Mouse (Mus musculus) MEL (cell line): ENCODE results near the gene Ddx52.

Experiments used
- BHLHE40 ChIP-seq: IDR thresholded peaks from 2 replicates; pipeline ENCODE4 v1.6.1; 2012; ENCODE audit warnings: low read depth, mild to moderate bottlenecking, inconsistent platforms, low read length, improper control_type of control experiment, borderline replicate concordance
- CTCF ChIP-seq, 3 experiments: IDR thresholded peaks in 2 of 3; conservative IDR thresholded peaks in 1 of 3; 2 replicates each; pipeline ENCODE4 v1.5.1; 2011 to 2012; ENCODE audit warnings: low read length in 3 of 3, low read depth in 2 of 3, mild to moderate bottlenecking in 2 of 3, improper control_type of control experiment in 1 of 3, inconsistent platforms in 1 of 3, mixed read lengths in 1 of 3, moderate library complexity in 1 of 3; ENCODE audit not compliant: control insufficient read depth in 1 of 3, insufficient read depth in 1 of 3, poor library complexity in 1 of 3, severe bottlenecking in 1 of 3
- ELF1 ChIP-seq: IDR thresholded peaks from 2 replicates; pipeline ENCODE4 v1.6.1; 2014; ENCODE audit warnings: low read depth, mild to moderate bottlenecking, inconsistent platforms, low read length, improper control_type of control experiment, moderate library complexity
- EP300 ChIP-seq, 2 experiments: IDR thresholded peaks; 2 replicates each; pipeline ENCODE4 v1.6.1; 2011; ENCODE audit warnings: improper control_type of control experiment in 2 of 2, low read length in 2 of 2, low read depth in 1 of 2, mild to moderate bottlenecking in 1 of 2
- JUND ChIP-seq: IDR thresholded peaks from 2 replicates; pipeline ENCODE4 v1.6.1; 2011; ENCODE audit warnings: low read depth, mild to moderate bottlenecking, improper control_type of control experiment, low read length
- MAZ ChIP-seq: IDR thresholded peaks from 2 replicates; pipeline ENCODE4 v1.6.1; 2012; ENCODE audit warnings: low read depth, mild to moderate bottlenecking, inconsistent platforms, low read length, improper control_type of control experiment
- MXI1 ChIP-seq: IDR thresholded peaks from 2 replicates; pipeline ENCODE4 v1.6.1; 2011; ENCODE audit warnings: mild to moderate bottlenecking, low read depth, low read length, improper control_type of control experiment
- POLR2A ChIP-seq, 2 experiments: IDR thresholded peaks; 2 replicates each; pipeline ENCODE4 v1.6.1; 2011 to 2012; ENCODE audit warnings: low read length in 2 of 2, mild to moderate bottlenecking in 2 of 2, control low read depth in 1 of 2, improper control_type of control experiment in 1 of 2, low read depth in 1 of 2, moderate library complexity in 1 of 2; ENCODE audit not compliant: control insufficient read depth in 1 of 2, insufficient read depth in 1 of 2, poor library complexity in 1 of 2
- TAL1 ChIP-seq: IDR thresholded peaks from 2 replicates; pipeline ENCODE4 v1.6.1; 2012; ENCODE audit warnings: mild to moderate bottlenecking, inconsistent platforms, low read length, moderate library complexity, mixed read lengths
- ZC3H11A ChIP-seq: IDR thresholded peaks from 2 replicates; pipeline ENCODE4 v1.6.1; 2012; ENCODE audit warnings: low read depth, mild to moderate bottlenecking, inconsistent platforms, low read length, improper control_type of control experiment
- ZKSCAN1 ChIP-seq: IDR thresholded peaks from 2 replicates; pipeline ENCODE4 v1.6.1; 2012; ENCODE audit warnings: low read depth, mild to moderate bottlenecking, inconsistent platforms, low read length, improper control_type of control experiment, moderate library complexity

DNA sequence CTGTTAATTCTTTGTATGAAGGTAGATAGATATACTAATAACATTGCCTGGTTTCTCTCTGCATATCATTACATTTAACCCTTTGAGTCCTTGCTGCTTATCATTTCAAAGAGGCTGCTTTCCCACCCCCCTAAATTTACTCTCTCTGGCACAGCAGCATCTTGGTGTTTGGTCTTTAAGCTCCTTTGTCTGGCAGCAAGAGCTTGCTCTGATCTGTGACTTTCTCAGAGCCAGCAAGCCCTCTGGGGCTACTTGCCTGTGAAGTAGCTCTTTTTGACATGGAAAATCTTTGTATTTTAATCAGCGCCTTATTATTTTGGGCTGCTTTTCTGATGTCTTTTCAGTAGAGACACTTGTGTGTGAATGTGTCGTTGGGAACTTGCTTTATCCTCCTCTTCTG is 69.7 kb downstream of the Ddx52 start:
- no peak for TF ChIP-seq CTCF (IDR thresholded peaks at IDR 0.05 in 2 of 3, conservative IDR thresholded peaks at IDR 0.05 in 1 of 3; ENCODE audit: control insufficient read depth in 1 of 3, insufficient read depth in 1 of 3, low read depth in 2 of 3, low read length in 3 of 3, poor library complexity in 1 of 3, severe bottlenecking in 1 of 3)
- no peak for TF ChIP-seq POLR2A (IDR thresholded peaks at IDR 0.05; ENCODE audit: control insufficient read depth in 1 of 2, insufficient read depth in 1 of 2, low read depth in 1 of 2, low read length in 2 of 2, poor library complexity in 1 of 2)
- no peak for TF ChIP-seq BHLHE40
- TF ChIP-seq TAL1, result no peak
- TF ChIP-seq EP300 (IDR thresholded peaks at IDR 0.05; ENCODE audit: low read depth in 1 of 2, low read length in 2 of 2), result no peak
- TF ChIP-seq ZC3H11A, result no peak
- no peak for TF ChIP-seq JUND
- TF ChIP-seq ZKSCAN1, result no peak
- no peak for TF ChIP-seq MAZ
- no peak for TF ChIP-seq ELF1
- no peak for TF ChIP-seq MXI1
